8 mouse cellular contexts compared by ENCODE assay signal in the genomic region with DNA sequence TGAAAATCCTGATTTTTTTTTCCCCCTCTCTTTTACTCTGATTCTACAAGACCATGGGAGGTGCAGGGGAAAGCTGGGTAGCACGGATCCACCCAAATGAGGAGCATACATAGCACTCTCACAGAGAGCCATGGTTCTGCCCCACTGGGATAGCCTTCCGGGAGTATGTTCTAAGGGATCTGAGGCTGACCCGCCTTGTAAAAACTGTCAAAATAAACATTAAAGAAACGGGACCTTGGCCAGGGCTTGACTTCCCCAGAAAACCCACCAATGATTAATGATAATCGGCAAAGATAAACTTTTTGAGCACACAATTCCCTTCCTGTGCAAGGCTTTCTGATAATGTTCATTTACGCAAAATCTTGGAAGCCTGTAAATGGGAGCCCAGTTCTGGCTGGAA. TPM values are rescaled to one million over a fixed set of nuclear protein-coding genes. Genes with fewer than 3 reads are reported as not detected.
DNase-seq lines count a peak whose midpoint lies in the region; TF ChIP-seq lines count a peak whose summit lies in the region.
"Not testable (repeated sequence)": the region's sequence is repeated elsewhere in the genome, so short reads cannot be mapped to it uniquely, and the experiment has no call there.
"Had no signal": no experiment of that assay in that cellular context is flagged by ENCODE, and none has a peak within 500 bp of the region (broad histone marks: within the 10 kb centered on the region; RNA-seq: fewer than 3 reads in every experiment).

No protein-coding gene starts in this region.

- not testable (repeated sequence) for H3K27me3 ChIP-seq in heart, embryonic 10.5 days (ENCODE audit: insufficient read depth, poor library complexity, severe bottlenecking); midbrain, embryonic 10.5 days (ENCODE audit: low read depth, poor library complexity, severe bottlenecking); thymus, adult 2 months (ENCODE audit: control insufficient read depth, insufficient read depth, low read length)

- H3K4me3 ChIP-seq in heart, embryonic 10.5 days; midbrain, embryonic 10.5 days; thymus, adult 2 months (ENCODE audit: control insufficient read depth, insufficient read depth, low read length): not testable (repeated sequence)

- TF ChIP-seq POLR2A in thymus, adult 2 months (IDR thresholded peaks at IDR 0.05; ENCODE audit: control insufficient read depth, extremely low read depth, insufficient read depth, low read length, poor library complexity), result not testable (repeated sequence)

- H3K36me3 ChIP-seq in heart, embryonic 10.5 days; midbrain, embryonic 10.5 days; thymus, adult 2 months (ENCODE audit: control insufficient read depth, insufficient read depth, low read length): not testable (repeated sequence)

- H3K27ac ChIP-seq in heart, embryonic 10.5 days; midbrain, embryonic 10.5 days (replicated peaks): not testable (repeated sequence)
- H3K27ac ChIP-seq in thymus, adult 2 months (ENCODE audit: control insufficient read depth, insufficient read depth, low read length), result peak overlapping the region; percentile 84

- TF ChIP-seq CTCF in thymus, adult 2 months (IDR thresholded peaks at IDR 0.05; ENCODE audit: borderline replicate concordance, control insufficient read depth, extremely low read depth, insufficient read depth, low read length, poor library complexity), result not testable (repeated sequence)

- not testable (repeated sequence) for H3K4me1 ChIP-seq in heart, embryonic 10.5 days; midbrain, embryonic 10.5 days
- peaks cover 14% of the 10 kb centered on the region for H3K4me1 ChIP-seq in thymus, adult 2 months (replicated peaks; ENCODE audit: control insufficient read depth, insufficient read depth, low read length)

- whole genome bisulfite sequencing in heart, embryonic 10.5 days, result 64% methylated on average over 6 of the region's 6 CpGs
- 81% methylated on average over 6 of the region's 6 CpGs for WGBS in midbrain, embryonic 10.5 days
- 46% methylated on average over 6 of the region's 6 CpGs for WGBS in thymus, adult 2 months

- peak; percentile 2 for DNase-seq in embryo, embryonic 10 days (ENCODE audit: low spot score)
- peak; percentile 29 to 67 for DNase-seq in heart, adult 18-20 months
- DNase-seq in heart, embryonic 10.5 days (ENCODE audit: low spot score), result peak; percentile 14
- peak; percentile 20 to 29 for DNase-seq in lung, adult 18-20 months
- DNase-seq in lung, postnatal 10 days, result peak; percentile 71
- DNase-seq in midbrain, embryonic 10.5 days (ENCODE audit: low spot score), result peak; percentile 5
- DNase-seq in thymus, adult 2 months, result not testable (repeated sequence)

- H3K9me3 ChIP-seq in heart, embryonic 10.5 days; midbrain, embryonic 10.5 days (replicated peaks): not testable (repeated sequence)

RNA-seq across cellular contexts. Expression of a gene that starts 1.7 kb away (rescaled TPM):
- 1 to 10 TPM in 1 of 2 experiments, under 1 TPM in 1; 0.62 to 1.2 TPM for total RNA-seq in heart, adult 18-20 months (2021)
- polyA plus RNA-seq in heart, embryonic 10.5 days (2016; fragmentation: Nextera tagmentation; extraction: Ambion mirVana), result 0.06 and 0.25 TPM in 2 replicates
- 0.07 and 0.14 TPM in 2 replicates for polyA plus RNA-seq in midbrain, embryonic 10.5 days (2016; fragmentation: Nextera tagmentation; extraction: Ambion mirVana)
- 34.4 and 40.1 TPM in 2 replicates for polyA plus RNA-seq in thymus, adult 2 months (2012; rRNA removed)
- polyA plus RNA-seq: G1E had no signal

RNA-seq across cellular contexts. Expression of a gene that starts 4.9 kb away (rescaled TPM):
- 10 to 100 TPM; 36.8 to 40.4 TPM for total RNA-seq in heart, adult 18-20 months (2021)
- polyA plus RNA-seq in heart, embryonic 10.5 days (2016; fragmentation: Nextera tagmentation; extraction: Ambion mirVana), result 242 and 244 TPM in 2 replicates
- polyA plus RNA-seq in midbrain, embryonic 10.5 days (2016; fragmentation: Nextera tagmentation; extraction: Ambion mirVana), result 291 and 297 TPM in 2 replicates
- polyA plus RNA-seq in thymus, adult 2 months (2012; rRNA removed), result 145 and 154 TPM in 2 replicates

RNA-seq across cellular contexts. Expression of a gene that starts 59.1 kb away (rescaled TPM):
- 1 to 10 TPM; 1.0 to 2.2 TPM for total RNA-seq in heart, adult 18-20 months (2021)
- polyA plus RNA-seq in heart, embryonic 10.5 days (2016; fragmentation: Nextera tagmentation; extraction: Ambion mirVana), result 22.9 and 28.7 TPM in 2 replicates
- polyA plus RNA-seq in midbrain, embryonic 10.5 days (2016; fragmentation: Nextera tagmentation; extraction: Ambion mirVana), result 38.9 and 41.6 TPM in 2 replicates
- polyA plus RNA-seq in thymus, adult 2 months (2012; rRNA removed), result 41.1 and 55.0 TPM in 2 replicates

Comparison
In these comparisons a context has a peak if more than half of its experiments do, and no peak if none do; other contexts are left out.
1. RNA of a gene that starts 1.7 kb away (polyA plus RNA-seq): 34.4 to 40.1 TPM in thymus, adult 2 months; 0.06 to 0.25 TPM in heart, embryonic 10.5 days and 0.07 to 0.14 TPM in midbrain, embryonic 10.5 days; every median in the first group is over 10 times any median in the second.